Mouse (Mus musculus) cortical plate, adult 2 months (tissue): ENCODE results near the gene Bcar1. TPM values are rescaled to one million over a fixed set of nuclear protein-coding genes. Genes with fewer than 3 reads are reported as not detected.

Source experiments
- H3K27ac ChIP-seq: fragments of 200-500 bp; 2 replicates; pipeline ENCODE4 v1.5.1; 2012; ENCODE audit warnings: low read length, control low read depth, inconsistent platforms; ENCODE audit not compliant: insufficient read depth
- H3K4me1 ChIP-seq: fragments of 200-500 bp; 2 replicates; pipeline ENCODE4 v1.6.1; 2011; ENCODE audit warnings: low read length; ENCODE audit not compliant: control insufficient read depth, insufficient read depth
- H3K4me3 ChIP-seq: fragments of 200-500 bp; 2 replicates; pipeline ENCODE4 v1.5.1; 2011; ENCODE audit warnings: mild to moderate bottlenecking, low read length, control low read depth; ENCODE audit not compliant: insufficient read depth
- CTCF ChIP-seq: fragments of 200-500 bp; IDR thresholded peaks from 2 replicates; pipeline ENCODE4 v1.5.1; 2011; ENCODE audit warnings: mild to moderate bottlenecking, control low read depth, low read length; ENCODE audit not compliant: insufficient read depth; ENCODE audit errors: extremely low read depth
- POLR2A ChIP-seq: fragments of 200-500 bp; IDR thresholded peaks from 2 replicates; pipeline ENCODE4 v1.6.1; 2011; ENCODE audit warnings: mild to moderate bottlenecking, low read length, control low read depth; ENCODE audit not compliant: insufficient read depth; ENCODE audit errors: extremely low read depth
- polyA plus RNA-seq: library from polyadenylated mRNA; depleted of rRNA; stranded (reverse); fragments of >200 nt; gene quantifications from 2 replicates; pipeline ENCODE4 v1.2.3, GENCODE M21; 2012

Gene Bcar1
- polyA plus RNA-seq, 1 experiment, result 56.5 TPM

GRCm38 (mm10) chr8:111754088-111754487 is 10.5 kb upstream of the Bcar1 start:
- no peaks in the 10 kb centered on the region for H3K4me1 ChIP-seq
- H3K27ac ChIP-seq, result no peak overlapping the region
- H3K4me3 ChIP-seq, result no peak overlapping the region
- TF ChIP-seq CTCF, result no peak
- no peak for TF ChIP-seq POLR2A

GRCm38 (mm10) chr8:111748766-111749165 is 5.2 kb upstream of the Bcar1 start:
- H3K4me1 ChIP-seq, result peaks cover 8% of the 10 kb centered on the region
- no peak overlapping the region for H3K27ac ChIP-seq
- H3K4me3 ChIP-seq, result no peak overlapping the region
- no peak for TF ChIP-seq POLR2A
- TF ChIP-seq CTCF, result no peak

GRCm38 (mm10) chr8:111747866-111748649 is 4.4 kb upstream of the Bcar1 start:
- TF ChIP-seq CTCF, result no peak
- no peak for TF ChIP-seq POLR2A
- Histone ChIP-seq H3K4me3 (no peak overlapping the region), H3K27ac (no peak overlapping the region), H3K4me1 (peaks cover 8% of the 10 kb centered on the region)

- no peak overlapping the region for H3K4me3 ChIP-seq
- TF ChIP-seq CTCF, result no peak
- TF ChIP-seq POLR2A, result no peak
- H3K4me1 ChIP-seq, result peaks cover 10% of the 10 kb centered on the region
- H3K27ac ChIP-seq, result no peak overlapping the region
Measured at GRCm38 (mm10) chr8:111746582-111747465, 3.2 kb upstream of the Bcar1 start.

GRCm38 (mm10) chr8:111745591-111746418 is 2.2 kb upstream of the Bcar1 start:
- Histone ChIP-seq H3K4me1 (peaks cover 11% of the 10 kb centered on the region), H3K4me3 (no peak overlapping the region), H3K27ac (peak overlapping the region; percentile 32; the same call in 1 of the 2 replicates)

GRCm38 (mm10) chr8:111745086-111745485 is 1.5 kb upstream of the Bcar1 start:
- peaks cover 13% of the 10 kb centered on the region for H3K4me1 ChIP-seq
- 0 out of 2 replicates have a peak overlapping the region, but pooled peaks have one; percentile 32 for H3K27ac ChIP-seq
- H3K4me3 ChIP-seq, result no peak overlapping the region
- TF ChIP-seq CTCF (no peak), POLR2A (no peak)

More at GRCm38 (mm10) chr8:111745591-111746418, 2.2 kb upstream of the Bcar1 start:
- TF ChIP-seq CTCF (no peak), POLR2A (no peak)

GRCm38 (mm10) chr8:111743101-111743791 is 363 bp downstream of the Bcar1 start:
- peak overlapping the region; percentile 89 for H3K4me3 ChIP-seq
- peaks cover 13% of the 10 kb centered on the region for H3K4me1 ChIP-seq
- peak overlapping the region; percentile 88 for H3K27ac ChIP-seq
- TF ChIP-seq CTCF, result no peak

- Histone ChIP-seq H3K4me3 (peak overlapping the region; percentile 89), H3K27ac (peak overlapping the region; percentile 88), H3K4me1 (peaks cover 13% of the 10 kb centered on the region)
- TF ChIP-seq POLR2A, result no peak
- no peak for TF ChIP-seq CTCF
Measured at GRCm38 (mm10) chr8:111742261-111743037, 1.2 kb downstream of the Bcar1 start.
